Mouse (Mus musculus): Measurements from ENCODE around the gene Bcl2a1a. TPM values are rescaled to one million over a fixed set of nuclear protein-coding genes. Genes with fewer than 3 reads are reported as not detected.
"Not testable (repeated sequence)": the region's sequence is repeated elsewhere in the genome, so short reads cannot be mapped to it uniquely, and the experiment has no call there.

Bcl2a1a gene
- not detected in 2 replicates for polyA plus RNA-seq (2014; fragmentation: Nextera tagmentation; extraction: Ambion mirVana)

GRCm38 (mm10) chr9:88956670-88957153 lies at the start of gene Bcl2a1a:
Gene Bcl2a1a (plus strand): TSS chr9:88956900.
- H3K4me1 ChIP-seq (replicated peaks; ENCODE audit: control insufficient read depth, insufficient read depth, low read length); H3K4me3 ChIP-seq (replicated peaks; ENCODE audit: low read length); H3K4me2 ChIP-seq (replicated peaks); H3K9me3 ChIP-seq (ENCODE audit: control insufficient read depth, low read length); H3K27ac ChIP-seq; H3K27me3 ChIP-seq (ENCODE audit: control insufficient read depth, insufficient read depth, low read length); DNase-seq (ENCODE audit: low spot score); ATAC-seq (ENCODE audit: low FRiP score); H3K36me3 ChIP-seq (replicated peaks; ENCODE audit: control insufficient read depth, insufficient read depth); H3K9ac ChIP-seq: not testable (repeated sequence)
- WGBS: 92% methylated on average over 5 of the region's 5 CpGs

- not testable (repeated sequence) for DNase-seq (ENCODE audit: low spot score)
- WGBS: 89% methylated on average over 4 of the region's 5 CpGs
Measured at GRCm38 (mm10) chr9:88916576-88916975, 40.1 kb upstream of the Bcl2a1a start.

GRCm38 (mm10) chr9:88938312-88938711 lies 18.4 kb upstream of the Bcl2a1a start:
- H3K4me3 ChIP-seq (replicated peaks; ENCODE audit: low read length); DNase-seq (ENCODE audit: low spot score); H3K4me2 ChIP-seq (replicated peaks); H3K9me3 ChIP-seq (ENCODE audit: control insufficient read depth, low read length); H3K4me1 ChIP-seq (replicated peaks; ENCODE audit: control insufficient read depth, insufficient read depth, low read length); H3K27me3 ChIP-seq (ENCODE audit: control insufficient read depth, insufficient read depth, low read length); H3K36me3 ChIP-seq (replicated peaks; ENCODE audit: control insufficient read depth, insufficient read depth); H3K27ac ChIP-seq; H3K9ac ChIP-seq; ATAC-seq (ENCODE audit: low FRiP score): not testable (repeated sequence)
- WGBS: 17% methylated on average over 1 of the region's 3 CpGs

More at GRCm38 (mm10) chr9:88916576-88916975, 40.1 kb upstream of the Bcl2a1a start:
- H3K9me3 ChIP-seq (ENCODE audit: control insufficient read depth, low read length); H3K27me3 ChIP-seq (ENCODE audit: control insufficient read depth, insufficient read depth, low read length); H3K36me3 ChIP-seq (replicated peaks; ENCODE audit: control insufficient read depth, insufficient read depth); H3K4me1 ChIP-seq (replicated peaks; ENCODE audit: control insufficient read depth, insufficient read depth, low read length); H3K4me2 ChIP-seq (replicated peaks); ATAC-seq (ENCODE audit: low FRiP score); H3K4me3 ChIP-seq (replicated peaks; ENCODE audit: low read length); H3K9ac ChIP-seq; H3K27ac ChIP-seq: not testable (repeated sequence)

GRCm38 (mm10) chr9:88951466-88951865 lies 5.2 kb upstream of the Bcl2a1a start:
- not testable (repeated sequence) for H3K27ac ChIP-seq; ATAC-seq (ENCODE audit: low FRiP score)

GRCm38 (mm10) chr9:88953151-88953550 lies 3.5 kb upstream of the Bcl2a1a start:
- not testable (repeated sequence) for H3K27me3 ChIP-seq (ENCODE audit: control insufficient read depth, insufficient read depth, low read length); ATAC-seq (ENCODE audit: low FRiP score); H3K9ac ChIP-seq

More at GRCm38 (mm10) chr9:88951466-88951865, 5.2 kb upstream of the Bcl2a1a start:
- not testable (repeated sequence) for H3K4me3 ChIP-seq (replicated peaks; ENCODE audit: low read length); H3K4me1 ChIP-seq (replicated peaks; ENCODE audit: control insufficient read depth, insufficient read depth, low read length); H3K9me3 ChIP-seq (ENCODE audit: control insufficient read depth, low read length); H3K4me2 ChIP-seq (replicated peaks); H3K36me3 ChIP-seq (replicated peaks; ENCODE audit: control insufficient read depth, insufficient read depth); H3K9ac ChIP-seq; DNase-seq (ENCODE audit: low spot score); H3K27me3 ChIP-seq (ENCODE audit: control insufficient read depth, insufficient read depth, low read length)

GRCm38 (mm10) chr9:88955224-88955623 lies 1.5 kb upstream of the Bcl2a1a start:
- not testable (repeated sequence) for H3K9ac ChIP-seq; H3K27me3 ChIP-seq (ENCODE audit: control insufficient read depth, insufficient read depth, low read length); H3K4me2 ChIP-seq (replicated peaks); H3K27ac ChIP-seq; DNase-seq (ENCODE audit: low spot score); H3K36me3 ChIP-seq (replicated peaks; ENCODE audit: control insufficient read depth, insufficient read depth); ATAC-seq (ENCODE audit: low FRiP score); H3K4me1 ChIP-seq (replicated peaks; ENCODE audit: control insufficient read depth, insufficient read depth, low read length); H3K9me3 ChIP-seq (ENCODE audit: control insufficient read depth, low read length); H3K4me3 ChIP-seq (replicated peaks; ENCODE audit: low read length)
- WGBS: 83% methylated on average over 1 of the region's 1 CpGs

More at GRCm38 (mm10) chr9:88953151-88953550, 3.5 kb upstream of the Bcl2a1a start:
- H3K4me3 ChIP-seq (replicated peaks; ENCODE audit: low read length); H3K4me1 ChIP-seq (replicated peaks; ENCODE audit: control insufficient read depth, insufficient read depth, low read length); H3K4me2 ChIP-seq (replicated peaks); H3K36me3 ChIP-seq (replicated peaks; ENCODE audit: control insufficient read depth, insufficient read depth); DNase-seq (ENCODE audit: low spot score); H3K9me3 ChIP-seq (ENCODE audit: control insufficient read depth, low read length); H3K27ac ChIP-seq: not testable (repeated sequence)

- not testable (repeated sequence) for H3K4me1 ChIP-seq (replicated peaks; ENCODE audit: control insufficient read depth, insufficient read depth, low read length); H3K27me3 ChIP-seq (ENCODE audit: control insufficient read depth, insufficient read depth, low read length); H3K9me3 ChIP-seq (ENCODE audit: control insufficient read depth, low read length); ATAC-seq (ENCODE audit: low FRiP score); H3K9ac ChIP-seq; H3K27ac ChIP-seq; DNase-seq (ENCODE audit: low spot score); H3K4me3 ChIP-seq (replicated peaks; ENCODE audit: low read length); H3K36me3 ChIP-seq (replicated peaks; ENCODE audit: control insufficient read depth, insufficient read depth); H3K4me2 ChIP-seq (replicated peaks)
- 98% methylated on average over 2 of the region's 4 CpGs for WGBS
Measured at GRCm38 (mm10) chr9:88956035-88956434, 665 bp upstream of the Bcl2a1a start.

- Histone ChIP-seq H3K4me3 (replicated peaks; ENCODE audit: low read length) (no peak overlapping the region), H3K9me3 (ENCODE audit: control insufficient read depth, low read length) (no peaks in the 10 kb centered on the region), H3K9ac (no peak overlapping the region), H3K4me1 (replicated peaks; ENCODE audit: control insufficient read depth, insufficient read depth, low read length) (no peaks in the 10 kb centered on the region), H3K27me3 (ENCODE audit: control insufficient read depth, insufficient read depth, low read length) (no peaks in the 10 kb centered on the region), H3K36me3 (replicated peaks; ENCODE audit: control insufficient read depth, insufficient read depth) (no peaks in the 10 kb centered on the region), H3K27ac (no peak overlapping the region), H3K4me2 (replicated peaks) (no peak overlapping the region)
- no peak for DNase-seq (ENCODE audit: low spot score)
- 90% methylated on average over 3 of the region's 3 CpGs for WGBS
- no peak for ATAC-seq (ENCODE audit: low FRiP score)
Measured at GRCm38 (mm10) chr9:88958891-88959290, 2.2 kb downstream of the Bcl2a1a start.

GRCm38 (mm10) chr9:88959981-88960380 lies 3.3 kb downstream of the Bcl2a1a start:
- not testable (repeated sequence) for H3K4me1 ChIP-seq (replicated peaks; ENCODE audit: control insufficient read depth, insufficient read depth, low read length); H3K4me3 ChIP-seq (replicated peaks; ENCODE audit: low read length); H3K36me3 ChIP-seq (replicated peaks; ENCODE audit: control insufficient read depth, insufficient read depth); DNase-seq (ENCODE audit: low spot score); ATAC-seq (ENCODE audit: low FRiP score); H3K27ac ChIP-seq; H3K27me3 ChIP-seq (ENCODE audit: control insufficient read depth, insufficient read depth, low read length); H3K9ac ChIP-seq; H3K4me2 ChIP-seq (replicated peaks); H3K9me3 ChIP-seq (ENCODE audit: control insufficient read depth, low read length)
- 66% methylated on average over 1 of the region's 1 CpGs for WGBS

- not testable (repeated sequence) for H3K27ac ChIP-seq; H3K27me3 ChIP-seq (ENCODE audit: control insufficient read depth, insufficient read depth, low read length); H3K9ac ChIP-seq; H3K4me2 ChIP-seq (replicated peaks); DNase-seq (ENCODE audit: low spot score); H3K4me3 ChIP-seq (replicated peaks; ENCODE audit: low read length); H3K9me3 ChIP-seq (ENCODE audit: control insufficient read depth, low read length); H3K4me1 ChIP-seq (replicated peaks; ENCODE audit: control insufficient read depth, insufficient read depth, low read length); ATAC-seq (ENCODE audit: low FRiP score); H3K36me3 ChIP-seq (replicated peaks; ENCODE audit: control insufficient read depth, insufficient read depth)
- WGBS: no CpG with 5 or more reads among the region's 6 CpGs
Measured at GRCm38 (mm10) chr9:88966462-88966861, 9.8 kb downstream of the Bcl2a1a start.
